Mouse (Mus musculus) left cerebral cortex, adult 2 months (tissue): ENCODE data around the gene Gm10643. TPM values are rescaled to one million over a fixed set of nuclear protein-coding genes. Genes with fewer than 3 reads are reported as not detected.

Source experiments
- DNase-seq, 2 experiments: peaks; one replicate each; pipeline ENCODE4 v3.0.0; 2021 to 2022; ENCODE audit warnings: low spot score in 2 of 2, mixed read lengths in 1 of 2; ENCODE audit errors: extremely low spot score in 1 of 2
- H3K27ac ChIP-seq: fragments of 200-600 bp; 2 replicates; pipeline ENCODE4 v1.8.1; 2022
- H3K4me3 ChIP-seq: fragments of 200-600 bp; 2 replicates; pipeline ENCODE4 v1.8.1; 2022
- CTCF ChIP-seq: fragments of 200-600 bp; IDR thresholded peaks from 2 replicates; pipeline ENCODE4 v1.8.1; 2022; ENCODE audit warnings: antibody characterized with exemption, mild to moderate bottlenecking, moderate library complexity
- intact Hi-C: fragments of 180-260 bp; cut with DNase I; formaldehyde crosslinking; loops from one replicate; pipeline ENCODE4 v1.15.1; 2025
- total RNA-seq, 2 experiments: library from RNA; stranded (reverse); gene quantifications; 2 replicates each; pipeline ENCODE4 v1.2.3; 2021

Gm10643 gene
- total RNA-seq, 2 experiments from 2014 or later: 2.8 to 3.5 TPM

DNA sequence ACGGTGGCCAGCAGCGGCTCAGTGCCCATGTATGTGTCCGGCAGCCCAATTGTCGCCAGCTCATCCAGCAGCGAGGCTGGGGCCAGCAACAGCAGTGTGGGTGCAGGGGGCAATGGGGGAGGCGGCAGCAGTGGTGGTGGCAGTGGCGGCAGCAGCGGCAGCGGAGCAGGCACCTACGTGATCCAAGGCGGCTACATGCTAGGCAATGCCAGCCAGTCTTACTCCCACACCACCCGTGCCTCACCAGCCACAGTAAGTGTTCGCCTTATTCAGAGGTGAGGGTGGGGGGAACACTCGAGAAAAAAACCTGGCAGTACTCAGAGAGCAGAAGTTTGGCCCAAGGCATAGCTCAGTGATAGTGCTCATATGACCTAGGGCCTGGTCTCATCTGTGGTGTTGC lies 22.9 kb upstream of the Gm10643 start:
- TF ChIP-seq CTCF: no peak
- DNase-seq: no peak

GRCm38 (mm10) chr8:84087156-84087555 lies 22.2 kb upstream of the Gm10643 start:
- no peak overlapping the region for H3K4me3 ChIP-seq
- no peak overlapping the region for H3K27ac ChIP-seq
- intact Hi-C loops: no loop called here
- no peak for DNase-seq
- TF ChIP-seq CTCF: no peak

More for the DNA sequence above, 22.9 kb upstream of the Gm10643 start:
- intact Hi-C loops: no loop called here
- no peak overlapping the region for H3K4me3 ChIP-seq
- H3K27ac ChIP-seq: no peak overlapping the region

DNA sequence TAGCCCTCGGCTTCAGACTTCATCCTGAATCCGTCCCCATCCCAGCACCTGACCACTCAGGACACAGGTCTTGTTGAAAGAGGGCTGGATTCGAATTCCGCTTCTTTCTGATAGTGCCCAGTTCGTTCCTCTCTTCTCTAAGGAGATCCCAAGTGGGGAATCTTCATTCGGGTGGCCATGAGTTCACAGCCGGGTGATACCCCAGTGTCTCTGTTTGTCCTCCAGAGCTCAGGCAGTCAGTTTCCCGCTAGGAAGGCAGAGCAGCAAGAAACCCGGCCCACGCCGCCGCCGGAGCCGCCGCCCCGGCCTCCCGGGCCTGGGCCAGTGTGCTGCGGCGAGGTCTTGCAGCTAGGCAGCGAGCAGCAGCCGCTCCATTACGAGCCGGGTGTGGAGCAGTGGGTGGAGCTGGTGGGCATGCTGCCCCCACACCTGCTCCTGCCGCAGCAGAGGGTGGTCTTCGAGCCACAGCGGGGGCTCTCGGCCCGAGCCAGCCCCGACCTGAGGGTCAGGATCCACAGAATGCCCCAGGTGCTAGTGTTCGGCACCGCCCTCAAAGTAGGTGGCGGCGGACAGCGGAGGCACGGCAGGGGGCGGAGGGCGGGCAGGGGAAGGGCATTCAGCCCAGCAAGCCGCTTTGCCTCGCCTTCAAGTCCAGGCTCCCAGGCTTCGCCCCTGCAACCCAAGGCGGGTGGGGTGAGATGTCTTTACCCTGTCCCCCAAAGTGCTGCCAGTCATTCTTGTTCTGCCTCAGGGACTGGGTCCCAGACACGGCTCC lies 19.6 kb upstream of the Gm10643 start:
- DNase-seq: no peak
- intact Hi-C loops: no loop called here
- Histone ChIP-seq H3K27ac (no peak overlapping the region), H3K4me3 (no peak overlapping the region)
- TF ChIP-seq CTCF: no peak

DNA sequence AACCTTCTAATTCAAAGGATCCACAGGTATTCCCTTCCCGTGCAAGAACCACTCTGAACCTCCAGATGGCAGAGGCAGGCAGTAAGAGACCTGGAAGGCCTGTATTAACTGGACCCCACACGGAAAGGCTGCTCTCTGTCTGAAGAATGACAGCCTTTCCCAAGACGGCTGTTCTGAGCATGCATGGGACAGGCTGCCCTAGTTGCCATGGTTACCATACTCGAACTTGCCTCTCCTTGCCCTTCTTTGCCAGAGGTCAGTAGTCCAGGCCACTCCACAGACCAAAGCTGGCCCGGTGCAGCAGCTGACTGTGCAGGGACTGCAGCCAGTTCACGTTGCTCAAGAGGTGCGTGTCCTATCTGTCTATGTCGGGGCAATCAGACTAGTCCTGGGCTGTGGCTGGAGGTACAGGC lies 18.9 kb upstream of the Gm10643 start:
- Histone ChIP-seq H3K27ac (no peak overlapping the region), H3K4me3 (no peak overlapping the region)
- no peak; the same call in 1 of the 2 replicates for TF ChIP-seq CTCF
- intact Hi-C loops: no loop called here
- DNase-seq: no peak

GRCm38 (mm10) chr8:84079206-84079605 lies 14.3 kb upstream of the Gm10643 start:
- no peak overlapping the region for H3K27ac ChIP-seq
- no peak overlapping the region for H3K4me3 ChIP-seq
- no peak for DNase-seq
- intact Hi-C loops: no loop called here
- no peak for TF ChIP-seq CTCF

- TF ChIP-seq CTCF: no peak
- no peak overlapping the region for H3K4me3 ChIP-seq
- intact Hi-C loops: no loop called here
- DNase-seq: no peak
- H3K27ac ChIP-seq: no peak overlapping the region
Measured at GRCm38 (mm10) chr8:84076849-84077248, 11.9 kb upstream of the Gm10643 start.

GRCm38 (mm10) chr8:84076412-84076811 lies 11.5 kb upstream of the Gm10643 start:
- Histone ChIP-seq H3K27ac (no peak overlapping the region), H3K4me3 (no peak overlapping the region)
- TF ChIP-seq CTCF: no peak; the same call in 1 of the 2 replicates
- intact Hi-C loops: no loop called here
- DNase-seq: no peak

DNA sequence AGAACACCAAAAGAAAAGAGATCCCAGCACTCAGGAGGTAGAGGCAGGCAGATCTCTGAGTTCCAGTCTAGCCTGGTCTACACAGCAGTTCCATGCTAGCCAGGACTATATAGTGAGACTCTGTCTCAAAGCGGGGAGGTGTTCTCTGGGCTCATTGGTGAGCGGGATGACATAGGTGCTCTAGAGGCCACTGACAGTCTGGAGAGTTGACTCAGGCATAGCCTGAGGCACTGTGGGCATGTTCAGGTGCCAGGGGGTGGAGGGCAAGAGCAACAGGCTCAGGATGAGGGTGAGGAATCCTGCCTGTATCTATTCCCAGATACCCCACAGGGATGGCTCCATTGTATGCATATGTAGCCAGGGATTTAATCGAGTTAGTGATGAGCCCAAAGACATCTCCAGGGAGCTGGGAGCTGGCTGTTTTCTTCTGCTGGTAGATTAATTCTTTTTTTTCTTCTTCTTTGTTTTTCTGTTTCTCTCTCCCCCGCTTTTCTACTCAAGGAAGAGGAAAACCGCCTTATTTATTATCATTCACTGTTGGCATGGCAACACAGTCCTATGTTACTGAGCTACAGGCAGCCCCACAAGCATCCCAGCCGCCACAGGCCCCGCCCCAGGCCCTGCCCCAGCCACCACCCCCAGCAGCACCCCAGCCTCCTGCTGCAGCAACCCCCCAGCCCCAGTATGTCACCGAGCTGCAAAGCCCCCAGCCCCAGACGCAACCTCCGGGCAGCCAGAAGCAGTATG lies 8.5 kb upstream of the Gm10643 start:
- no peak for TF ChIP-seq CTCF
- DNase-seq: peak in 1 of 2 experiments; percentile 16
- intact Hi-C loops: no loop called here
- Histone ChIP-seq H3K27ac (peak overlapping the region; percentile 30; the same call in 1 of the 2 replicates), H3K4me3 (no peak overlapping the region)

DNA sequence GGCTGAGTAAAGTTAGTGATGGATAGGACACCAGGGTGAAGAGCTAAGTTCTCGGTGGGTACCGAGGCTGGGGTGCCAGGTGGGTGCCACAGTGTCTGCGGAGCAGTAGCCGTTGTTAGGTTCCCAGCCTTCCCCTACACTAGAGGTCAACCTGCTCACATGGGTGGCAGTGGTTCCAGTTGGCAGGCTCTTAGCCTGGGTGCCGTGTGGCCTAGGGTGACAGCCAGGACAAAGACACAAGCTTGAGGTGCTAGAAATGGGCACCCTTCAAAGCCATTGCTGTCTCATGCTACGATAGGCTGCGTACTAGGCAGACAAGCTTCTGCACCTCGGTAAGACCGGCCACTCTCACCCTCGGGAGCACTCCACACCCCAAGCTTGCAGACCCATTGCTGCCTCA lies 7.4 kb upstream of the Gm10643 start:
- intact Hi-C loops: no loop called here
- no peak for TF ChIP-seq CTCF
- 0 out of 2 replicates have a peak overlapping the region, but pooled peaks have one; percentile 19 for H3K27ac ChIP-seq

GRCm38 (mm10) chr8:84071921-84072320 lies 7.0 kb upstream of the Gm10643 start:
- Histone ChIP-seq H3K4me3 (no peak overlapping the region), H3K27ac (0 out of 2 replicates have a peak overlapping the region, but pooled peaks have one; percentile 19)
- no peak for DNase-seq
- intact Hi-C loops: no loop called here
- TF ChIP-seq CTCF: no peak

More for the DNA sequence above, 7.4 kb upstream of the Gm10643 start:
- DNase-seq: no peak
- H3K4me3 ChIP-seq: no peak overlapping the region

DNA sequence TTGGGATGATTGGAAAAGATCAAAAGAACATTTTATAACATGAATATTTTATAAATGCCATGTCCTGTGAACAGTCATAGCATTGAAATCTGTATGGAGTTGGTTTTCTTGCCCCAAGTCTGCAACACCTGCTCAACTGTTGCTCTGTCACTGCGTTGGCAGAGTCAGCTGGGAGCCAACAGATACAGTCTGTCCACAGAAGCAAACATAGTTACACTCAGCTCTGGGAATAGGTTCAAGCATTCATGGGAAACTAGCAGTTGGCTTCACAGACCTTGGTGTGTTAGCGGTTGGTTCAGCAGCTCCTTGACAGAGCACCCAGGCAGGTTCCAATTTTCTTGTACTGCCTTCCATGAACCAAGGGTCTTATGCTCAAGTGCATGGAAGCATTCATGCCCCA lies 5.7 kb upstream of the Gm10643 start:
- Histone ChIP-seq H3K4me3 (no peak overlapping the region), H3K27ac (peak overlapping the region; percentile 62; the same call in 1 of the 2 replicates)
- intact Hi-C loops: no loop called here
- DNase-seq: peak in 1 of 2 experiments; percentile 41
- no peak for TF ChIP-seq CTCF

- Histone ChIP-seq H3K27ac (peak overlapping the region; percentile 62; the same call in 1 of the 2 replicates), H3K4me3 (no peak overlapping the region)
- no peak for TF ChIP-seq CTCF
- intact Hi-C loops: no loop called here
- DNase-seq: no peak
Measured at GRCm38 (mm10) chr8:84070241-84070640, 5.3 kb upstream of the Gm10643 start.
